ENCODE assay signal across 19 mouse cellular contexts in genomic region chr7:126739551-126739950, GRCm38 (mm10). TPM values are rescaled to one million over a fixed set of nuclear protein-coding genes. Genes with fewer than 3 reads are reported as not detected.
A peak's percentile ranks its signal among the peaks of the same experiment; 100 is the strongest.
DNase-seq lines count a peak whose midpoint lies in the region; ATAC-seq and TF ChIP-seq lines count a peak whose summit lies in the region.
"Had no signal": no experiment of that assay in that cellular context is flagged by ENCODE, and none has a peak within 500 bp of the region (broad histone marks: within the 10 kb centered on the region; RNA-seq: fewer than 3 reads in every experiment).

No protein-coding gene starts in this region.

- TF ChIP-seq CTCF in E14TG2a.4 (conservative IDR thresholded peaks at IDR 0.05; ENCODE audit: low read length) = no peak

- H3K4me1 ChIP-seq in hindbrain, embryonic 10.5 days (replicated peaks) = peaks cover 7% of the 10 kb centered on the region; the same call in 1 of the 2 replicates
- H3K4me1 ChIP-seq in hindbrain, embryonic 11.5 days (replicated peaks; ENCODE audit: control insufficient read depth, insufficient read depth, low read length) = no peaks in the 10 kb centered on the region
- peaks cover 35% of the 10 kb centered on the region for H3K4me1 ChIP-seq in E14TG2a.4 (replicated peaks; ENCODE audit: low read depth, low read length)
- H3K4me1 ChIP-seq in heart, embryonic 10.5 days = 0 out of 2 replicates have a peak, but pooled peaks cover 5% of the 10 kb centered on the region
- H3K4me1 ChIP-seq: hindbrain, embryonic 15.5 days had no signal

- H3K36me3 ChIP-seq in hindbrain, embryonic 10.5 days = no peaks in the 10 kb centered on the region
- no peaks in the 10 kb centered on the region for H3K36me3 ChIP-seq in hindbrain, embryonic 11.5 days (ENCODE audit: control insufficient read depth, insufficient read depth, low read length)
- H3K36me3 ChIP-seq in E14TG2a.4 (ENCODE audit: insufficient read depth, low read length) = no peaks in the 10 kb centered on the region
- no peaks in the 10 kb centered on the region for H3K36me3 ChIP-seq in heart, embryonic 10.5 days
- H3K36me3 ChIP-seq: hindbrain, embryonic 15.5 days had no signal

- H3K9me3 ChIP-seq in hindbrain, embryonic 10.5 days = no peaks in the 10 kb centered on the region
- no peaks in the 10 kb centered on the region for H3K9me3 ChIP-seq in hindbrain, embryonic 11.5 days (ENCODE audit: control insufficient read depth, low read length)
- no peaks in the 10 kb centered on the region for H3K9me3 ChIP-seq in E14TG2a.4 (ENCODE audit: low read length)
- H3K9me3 ChIP-seq in heart, embryonic 10.5 days = no peaks in the 10 kb centered on the region
- H3K9me3 ChIP-seq: hindbrain, embryonic 15.5 days had no signal

- peak overlapping the region; percentile 29; the same call in 1 of the 2 replicates for H3K27ac ChIP-seq in hindbrain, embryonic 10.5 days
- H3K27ac ChIP-seq in hindbrain, embryonic 11.5 days (ENCODE audit: low read depth, low read length) = no peak overlapping the region
- no peak overlapping the region for H3K27ac ChIP-seq in heart, embryonic 10.5 days
- H3K27ac ChIP-seq: gastrocnemius, adult 2 months; heart, adult 2 months; hindbrain, embryonic 15.5 days had no signal

- no peak for ATAC-seq in hindbrain, embryonic 11.5 days (ENCODE audit: low FRiP score)
- ATAC-seq: forebrain, embryonic 14.5 days had no signal

- no peak overlapping the region for H3K9ac ChIP-seq in hindbrain, embryonic 11.5 days (ENCODE audit: low read depth, low read length)
- H3K9ac ChIP-seq: hindbrain, embryonic 15.5 days had no signal

- H3K4me3 ChIP-seq in hindbrain, embryonic 10.5 days = no peak overlapping the region
- no peak overlapping the region for H3K4me3 ChIP-seq in hindbrain, embryonic 11.5 days (ENCODE audit: low read depth, low read length)
- peak overlapping the region; percentile 43 for H3K4me3 ChIP-seq in E14TG2a.4 (replicated peaks; ENCODE audit: low read length)
- H3K4me3 ChIP-seq in heart, embryonic 10.5 days = no peak overlapping the region
- H3K4me3 ChIP-seq: gastrocnemius, adult 2 months; heart, adult 2 months; hindbrain, embryonic 15.5 days had no signal

- 80% methylated on average over 17 of the region's 17 CpGs for WGBS in hindbrain, embryonic 10.5 days
- 89% methylated on average over 17 of the region's 17 CpGs for WGBS in hindbrain, embryonic 11.5 days
- 84% methylated on average over 17 of the region's 17 CpGs for WGBS in heart, embryonic 10.5 days

- DNase-seq in hindbrain, embryonic 10.5 days (ENCODE audit: low spot score) = no peak
- DNase-seq in hindbrain, embryonic 11.5 days (ENCODE audit: low spot score) = no peak
- peak; percentile 82 for DNase-seq in brain, adult 2 months (ENCODE audit: low read depth, low spot score)
- DNase-seq in right cerebral cortex, postnatal 14 days = peak; percentile 57
- no peak for DNase-seq in adrenal gland, postnatal 4 days (ENCODE audit: low spot score in 2 of 2)
- no peak for DNase-seq in heart, embryonic 10.5 days (ENCODE audit: low spot score)
- DNase-seq: adrenal gland, postnatal 36 days; B cell, adult 2 months; gastrocnemius, adult 2 months; heart, adult 2 months; kidney, adult 2 months; kidney, postnatal 14 days; layer of hippocampus, adult 9-11 months; midbrain, embryonic 14.5 days; thymus, postnatal 36 days had no signal

- H3K27me3 ChIP-seq in hindbrain, embryonic 10.5 days (ENCODE audit: insufficient read depth, poor library complexity, severe bottlenecking) = no peaks in the 10 kb centered on the region
- H3K27me3 ChIP-seq in hindbrain, embryonic 11.5 days (ENCODE audit: control insufficient read depth, insufficient read depth, low read length) = no peaks in the 10 kb centered on the region
- H3K27me3 ChIP-seq in E14TG2a.4 (ENCODE audit: insufficient read depth, low read length) = 0 out of 2 replicates have a peak, but pooled peaks cover 11% of the 10 kb centered on the region
- peaks cover 18% of the 10 kb centered on the region; the same call in 1 of the 2 replicates for H3K27me3 ChIP-seq in heart, embryonic 10.5 days (ENCODE audit: insufficient read depth, poor library complexity, severe bottlenecking)
- H3K27me3 ChIP-seq: hindbrain, embryonic 15.5 days had no signal

- no peak overlapping the region for H3K4me2 ChIP-seq in hindbrain, embryonic 11.5 days (replicated peaks; ENCODE audit: low read depth, low read length)
- H3K4me2 ChIP-seq: hindbrain, embryonic 15.5 days had no signal

RNA-seq across cellular contexts. Expression of gene Mapk3, which starts 19.9 kb away (rescaled TPM):
- 62.5 and 63.8 TPM in 2 replicates for polyA plus RNA-seq in hindbrain, embryonic 10.5 days (2016; fragmentation: Nextera tagmentation; extraction: Ambion mirVana)
- polyA plus RNA-seq in hindbrain, embryonic 11.5 days (2014; fragmentation: Nextera tagmentation; extraction: Ambion mirVana) = 47.2 and 51.8 TPM in 2 replicates
- total RNA-seq in adrenal gland, postnatal 4 days (2021) = 100 to 1,000 TPM; 162 to 172 TPM
- 59.6 and 69.8 TPM in 2 replicates for polyA plus RNA-seq in heart, embryonic 10.5 days (2016; fragmentation: Nextera tagmentation; extraction: Ambion mirVana)

RNA-seq across cellular contexts. Expression of gene Gdpd3, which starts 26.6 kb away (rescaled TPM):
- polyA plus RNA-seq in hindbrain, embryonic 10.5 days (2016; fragmentation: Nextera tagmentation; extraction: Ambion mirVana) = 0.55 and 1.3 TPM in 2 replicates
- polyA plus RNA-seq in hindbrain, embryonic 11.5 days (2014; fragmentation: Nextera tagmentation; extraction: Ambion mirVana) = 0.97 and 1.4 TPM in 2 replicates
- 1 to 10 TPM; 9.3 to 9.5 TPM for total RNA-seq in adrenal gland, postnatal 4 days (2021)
- polyA plus RNA-seq in heart, embryonic 10.5 days (2016; fragmentation: Nextera tagmentation; extraction: Ambion mirVana) = 1.3 and 1.5 TPM in 2 replicates

RNA-seq across cellular contexts. Expression of gene Coro1a, which starts 32.0 kb away (rescaled TPM):
- polyA plus RNA-seq in hindbrain, embryonic 10.5 days (2016; fragmentation: Nextera tagmentation; extraction: Ambion mirVana) = 49.2 and 59.5 TPM in 2 replicates
- polyA plus RNA-seq in hindbrain, embryonic 11.5 days (2014; fragmentation: Nextera tagmentation; extraction: Ambion mirVana) = 45.3 and 47.8 TPM in 2 replicates
- 10 to 100 TPM; 15.5 to 18.9 TPM for total RNA-seq in adrenal gland, postnatal 4 days (2021)
- 10.0 and 21.7 TPM in 2 replicates for polyA plus RNA-seq in heart, embryonic 10.5 days (2016; fragmentation: Nextera tagmentation; extraction: Ambion mirVana)

RNA-seq across cellular contexts. Expression of gene Ypel3, which starts 37.2 kb away (rescaled TPM):
- 51.3 and 89.7 TPM in 2 replicates for polyA plus RNA-seq in hindbrain, embryonic 10.5 days (2016; fragmentation: Nextera tagmentation; extraction: Ambion mirVana)
- 114 and 119 TPM in 2 replicates for polyA plus RNA-seq in hindbrain, embryonic 11.5 days (2014; fragmentation: Nextera tagmentation; extraction: Ambion mirVana)
- 100 to 1,000 TPM; 112 to 122 TPM for total RNA-seq in adrenal gland, postnatal 4 days (2021)
- polyA plus RNA-seq in heart, embryonic 10.5 days (2016; fragmentation: Nextera tagmentation; extraction: Ambion mirVana) = 43.4 and 66.0 TPM in 2 replicates

RNA-seq across cellular contexts. Expression of gene Tbx6, which starts 41.7 kb away (rescaled TPM):
- 0.22 and 0.47 TPM in 2 replicates for polyA plus RNA-seq in hindbrain, embryonic 10.5 days (2016; fragmentation: Nextera tagmentation; extraction: Ambion mirVana)
- polyA plus RNA-seq in hindbrain, embryonic 11.5 days (2014; fragmentation: Nextera tagmentation; extraction: Ambion mirVana) = 0.25 and 0.79 TPM in 2 replicates
- under 1 TPM; 0.65 to 0.90 TPM for total RNA-seq in adrenal gland, postnatal 4 days (2021)
- 0.23 and 0.53 TPM in 2 replicates for polyA plus RNA-seq in heart, embryonic 10.5 days (2016; fragmentation: Nextera tagmentation; extraction: Ambion mirVana)
- polyA plus RNA-seq: heart, postnatal 0 days had no signal

Comparison
In these comparisons a context has a peak if more than half of its experiments do, and no peak if none do; other contexts are left out.
1. DNase-seq: peak in brain, adult 2 months (single experiment) and right cerebral cortex, postnatal 14 days (single experiment); none in hindbrain, embryonic 10.5 days (single experiment), hindbrain, embryonic 11.5 days (single experiment), adrenal gland, postnatal 4 days (0 of 2) and heart, embryonic 10.5 days (single experiment).